Mouse (Mus musculus): ENCODE measurements around the gene Gdpd4.

GRCm38 (mm10) chr7:97972486-97972885 is 52.7 kb downstream of the Gdpd4 start:
- TF ChIP-seq E2F4 (IDR thresholded peaks at IDR 0.05; ENCODE audit: insufficient replicate concordance, low read depth, low read length) (no peak), POLR2A (IDR thresholded peaks at IDR 0.05; ENCODE audit: low read depth, low read length) (no peak), IRF4 (IDR thresholded peaks at IDR 0.05; ENCODE audit: low read depth, low read length) (no peak), NRF1 (IDR thresholded peaks at IDR 0.05; ENCODE audit: low read depth, low read length) (no peak), EP300 (IDR thresholded peaks at IDR 0.05; ENCODE audit: low read length) (no peak), CTCF (conservative IDR thresholded peaks at IDR 0.05 in 1 of 2, IDR thresholded peaks at IDR 0.05 in 1 of 2; ENCODE audit: low read depth in 2 of 2, low read length in 2 of 2) (no peak)

All from CH12.LX (cell line).